Mouse (Mus musculus): ENCODE results near the gene Cntnap1.
A peak's percentile ranks its signal among the peaks of the same experiment; 100 is the strongest.
"Not testable (repeated sequence)": the region's sequence is repeated elsewhere in the genome, so short reads cannot be mapped to it uniquely, and the experiment has no call there.

The Cntnap1 gene

GRCm38 (mm10) chr11:101170354-101170810 is at the start of gene Cntnap1:
Cntnap1 (plus strand) TSS chr11:101170523.
- DNase-seq (ENCODE audit: low spot score) = peak; percentile 68

- DNase-seq (ENCODE audit: low spot score) = no peak
Observed at GRCm38 (mm10) chr11:101120545-101121188, 49.7 kb upstream of the Cntnap1 start.

GRCm38 (mm10) chr11:101124494-101124893 is 45.8 kb upstream of the Cntnap1 start:
- not testable (repeated sequence) for DNase-seq (ENCODE audit: low spot score)

GRCm38 (mm10) chr11:101125008-101125407 is 45.3 kb upstream of the Cntnap1 start:
- not testable (repeated sequence) for DNase-seq (ENCODE audit: low spot score)

GRCm38 (mm10) chr11:101127075-101127474 is 43.2 kb upstream of the Cntnap1 start:
- DNase-seq (ENCODE audit: low spot score) = no peak

- no peak for DNase-seq (ENCODE audit: low spot score)
Observed at GRCm38 (mm10) chr11:101128996-101129577, 41.2 kb upstream of the Cntnap1 start.

GRCm38 (mm10) chr11:101130056-101130756 is 40.1 kb upstream of the Cntnap1 start:
- peak; percentile 35 for DNase-seq (ENCODE audit: low spot score)

- DNase-seq (ENCODE audit: low spot score) = peak; percentile 69
Observed at GRCm38 (mm10) chr11:101131187-101131586, 39.1 kb upstream of the Cntnap1 start.

GRCm38 (mm10) chr11:101131701-101132100 is 38.6 kb upstream of the Cntnap1 start:
- peak; percentile 61 for DNase-seq (ENCODE audit: low spot score)

GRCm38 (mm10) chr11:101133037-101133436 is 37.3 kb upstream of the Cntnap1 start:
- DNase-seq (ENCODE audit: low spot score) = no peak

GRCm38 (mm10) chr11:101134217-101134865 is 36.0 kb upstream of the Cntnap1 start:
- DNase-seq (ENCODE audit: low spot score) = no peak

GRCm38 (mm10) chr11:101137000-101137399 is 33.3 kb upstream of the Cntnap1 start:
- DNase-seq (ENCODE audit: low spot score) = no peak

- no peak for DNase-seq (ENCODE audit: low spot score)
Observed at GRCm38 (mm10) chr11:101138536-101139181, 31.7 kb upstream of the Cntnap1 start.

- DNase-seq (ENCODE audit: low spot score) = no peak
Observed at GRCm38 (mm10) chr11:101140164-101140819, 30.0 kb upstream of the Cntnap1 start.

GRCm38 (mm10) chr11:101141088-101141487 is 29.2 kb upstream of the Cntnap1 start:
- DNase-seq (ENCODE audit: low spot score) = no peak

- DNase-seq (ENCODE audit: low spot score) = no peak
Observed at GRCm38 (mm10) chr11:101142215-101142967, 27.9 kb upstream of the Cntnap1 start.

- no peak for DNase-seq (ENCODE audit: low spot score)
Observed at GRCm38 (mm10) chr11:101143338-101144225, 26.7 kb upstream of the Cntnap1 start.

GRCm38 (mm10) chr11:101146377-101146776 is 23.9 kb upstream of the Cntnap1 start:
- DNase-seq (ENCODE audit: low spot score) = no peak

- no peak for DNase-seq (ENCODE audit: low spot score)
Observed at GRCm38 (mm10) chr11:101148751-101149150, 21.6 kb upstream of the Cntnap1 start.
